In the genomic region with DNA sequence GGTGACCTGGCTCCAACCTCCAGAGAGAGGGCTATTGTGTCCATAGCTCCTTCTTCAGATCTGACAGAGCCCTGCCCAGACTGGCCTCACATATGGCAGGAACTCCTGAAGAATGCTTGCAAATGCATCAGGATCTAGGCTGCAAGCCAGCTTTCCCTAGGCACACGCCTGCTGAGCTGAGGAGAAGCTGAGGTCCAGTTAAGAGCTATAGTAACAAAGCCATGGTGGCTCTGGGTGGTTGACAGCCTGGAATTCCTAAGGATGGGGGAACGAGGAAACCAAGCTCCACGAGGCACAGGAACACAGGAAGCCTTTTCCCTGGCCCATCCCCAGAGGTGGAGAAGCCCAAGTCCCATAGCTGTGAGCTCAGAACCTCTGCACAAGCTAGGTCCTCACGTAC, we compare ENCODE assay signal across 8 mouse cellular contexts. TPM values are rescaled to one million over a fixed set of nuclear protein-coding genes. Genes with fewer than 3 reads are reported as not detected.
DNase-seq lines count a peak whose midpoint lies in the region; ATAC-seq lines count a peak whose summit lies in the region.

No protein-coding gene starts in this region.

- WGBS in forebrain, embryonic 15.5 days, result 23% methylated on average over 4 of the region's 4 CpGs
- 42% methylated on average over 4 of the region's 4 CpGs for WGBS in limb, embryonic 11.5 days

- no peak for ATAC-seq in forebrain, embryonic 15.5 days (replicated peaks)
- no peak for ATAC-seq in limb, embryonic 11.5 days (ENCODE audit: insufficient number of reproducible peaks, low FRiP score, low TSS enrichment, low read depth)

- peak overlapping the region; percentile 36; the same call in 1 of the 2 replicates for H3K27ac ChIP-seq in forebrain, embryonic 15.5 days (replicated peaks)
- H3K27ac ChIP-seq in limb, embryonic 11.5 days (replicated peaks; ENCODE audit: low read depth, low read length), result no peak overlapping the region

- H3K36me3 ChIP-seq in forebrain, embryonic 15.5 days, result peaks cover 7% of the 10 kb centered on the region; the same call in 1 of the 2 replicates
- H3K36me3 ChIP-seq in limb, embryonic 11.5 days (ENCODE audit: control insufficient read depth, insufficient read depth, low read length), result peaks cover 3% of the 10 kb centered on the region; the same call in 1 of the 2 replicates

- H3K4me3 ChIP-seq in forebrain, embryonic 15.5 days, result no peak overlapping the region
- H3K4me3 ChIP-seq in limb, embryonic 11.5 days (ENCODE audit: low read depth, low read length), result no peak overlapping the region

- peaks cover 18% of the 10 kb centered on the region for H3K4me1 ChIP-seq in forebrain, embryonic 15.5 days
- H3K4me1 ChIP-seq in limb, embryonic 11.5 days (ENCODE audit: control insufficient read depth, insufficient read depth, low read length), result peaks cover 3% of the 10 kb centered on the region; the same call in 1 of the 2 replicates

- no peaks in the 10 kb centered on the region for H3K9me3 ChIP-seq in forebrain, embryonic 15.5 days
- no peaks in the 10 kb centered on the region for H3K9me3 ChIP-seq in limb, embryonic 11.5 days (ENCODE audit: control insufficient read depth, low read length)

- no peaks in the 10 kb centered on the region for H3K27me3 ChIP-seq in forebrain, embryonic 15.5 days
- no peaks in the 10 kb centered on the region for H3K27me3 ChIP-seq in limb, embryonic 11.5 days (ENCODE audit: control insufficient read depth, insufficient read depth, low read length)

- no peak overlapping the region for H3K9ac ChIP-seq in forebrain, embryonic 15.5 days (replicated peaks)
- no peak overlapping the region for H3K9ac ChIP-seq in limb, embryonic 11.5 days (ENCODE audit: low read length)

- peak; percentile 63 for DNase-seq in cerebellum, adult 11-12 months
- no peak for DNase-seq in cerebellum, adult 8-10 months
- DNase-seq in 3T3-L1 (ENCODE audit: low read depth, low spot score), result peak; percentile 97
- DNase-seq in limb, embryonic 11.5 days (ENCODE audit: low spot score), result peak; percentile 26
- DNase-seq in thymus, postnatal 10 days (ENCODE audit: low spot score in 2 of 2), result no peak
- no peak for DNase-seq in right cerebral cortex, postnatal 4 days
- no peak for DNase-seq in layer of hippocampus, adult 11-12 months (ENCODE audit: low spot score)

- H3K4me2 ChIP-seq in forebrain, embryonic 15.5 days (replicated peaks), result no peak overlapping the region
- no peak overlapping the region for H3K4me2 ChIP-seq in limb, embryonic 11.5 days (ENCODE audit: low read depth, severe bottlenecking)

RNA-seq across cellular contexts. Expression of gene 2310022B05Rik, which starts 10.6 kb away (rescaled TPM):
- 27.6 and 28.5 TPM in 2 replicates for polyA plus RNA-seq in forebrain, embryonic 15.5 days (2015; fragmentation: Nextera tagmentation; extraction: Ambion mirVana)
- 28.2 and 30.4 TPM in 2 replicates for polyA plus RNA-seq in limb, embryonic 11.5 days (2014; fragmentation: Nextera tagmentation; extraction: Ambion mirVana)

Comparison
In these comparisons a context has a peak if more than half of its experiments do, and no peak if none do; other contexts are left out.
1. DNase-seq: peak in cerebellum, adult 11-12 months (single experiment), 3T3-L1 (single experiment) and limb, embryonic 11.5 days (single experiment); none in cerebellum, adult 8-10 months (single experiment), thymus, postnatal 10 days (0 of 2), right cerebral cortex, postnatal 4 days (single experiment) and layer of hippocampus, adult 11-12 months (single experiment).